Mouse (Mus musculus): ENCODE results near the gene Vav3.

DNA sequence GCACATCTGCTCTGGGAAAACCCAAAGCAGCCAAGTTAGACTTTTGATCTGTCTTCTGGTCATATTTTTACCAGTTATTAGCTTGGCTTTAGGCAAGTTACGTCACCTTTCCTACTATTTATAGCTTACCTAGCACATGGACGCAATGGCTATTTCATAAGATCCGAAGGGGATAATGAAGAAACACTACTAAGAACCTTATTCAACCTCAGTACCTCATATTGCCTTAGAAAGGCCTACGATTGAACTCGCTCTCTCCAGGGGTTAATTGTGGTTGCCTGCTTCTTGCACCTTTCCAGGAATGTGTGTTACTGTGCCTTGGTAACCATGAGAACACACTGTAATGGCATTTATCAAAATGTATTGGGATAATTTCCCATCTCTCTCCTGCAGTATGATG is 61.1 kb downstream of the Vav3 start:
- TF ChIP-seq POLR2A (IDR thresholded peaks at IDR 0.05; ENCODE audit: insufficient read depth, low read length) = no peak
- no peak for TF ChIP-seq CTCF (IDR thresholded peaks at IDR 0.05; ENCODE audit: low read depth, low read length)
